Mouse (Mus musculus): ENCODE results near the gene Osr1.

The Osr1 gene

GRCm38 (mm10) chr12:9587732-9588131 lies 17.8 kb downstream of the Osr1 start:
- DNase-seq (ENCODE audit: low spot score) = no peak

GRCm38 (mm10) chr12:9589561-9590134 lies 19.7 kb downstream of the Osr1 start:
- DNase-seq (ENCODE audit: low spot score) = no peak

- DNase-seq (ENCODE audit: low spot score) = no peak
Measured at GRCm38 (mm10) chr12:9591141-9591540, 21.2 kb downstream of the Osr1 start.

- no peak for DNase-seq (ENCODE audit: low spot score)
Measured at GRCm38 (mm10) chr12:9598219-9598618, 28.3 kb downstream of the Osr1 start.
